Mouse (Mus musculus) MEL (cell line): ENCODE results near the gene Tbc1d17. TPM values are rescaled to one million over a fixed set of nuclear protein-coding genes. Genes with fewer than 3 reads are reported as not detected.
A peak's percentile ranks its signal among the peaks of the same experiment; 100 is the strongest.

Experiments
- DNase-seq: peaks from one replicate; pipeline ENCODE4 v3.0.0; 2011; ENCODE audit warnings: low read depth, low spot score
- H3K27ac ChIP-seq: 2 replicates; pipeline ENCODE4 v1.5.1; 2012; ENCODE audit warnings: low read depth, mild to moderate bottlenecking, control low read depth, low read length, moderate library complexity; ENCODE audit not compliant: control insufficient read depth
- H3K27me3 ChIP-seq, 2 experiments: fragments of 150-350 bp in 1 of 2; sonication (generic) in 1 of 2; 2 replicates each; pipeline ENCODE4 v1.6.1; 2012; ENCODE audit warnings: low read length in 2 of 2, mild to moderate bottlenecking in 2 of 2, improper control_type of control experiment in 1 of 2, moderate library complexity in 1 of 2; ENCODE audit not compliant: insufficient read depth in 2 of 2, control insufficient read depth in 1 of 2
- H3K36me3 ChIP-seq, 2 experiments: 2 replicates each; pipeline ENCODE4 v1.6.1; 2012 to 2014; ENCODE audit warnings: low read length in 2 of 2, improper control_type of control experiment in 1 of 2, inconsistent platforms in 1 of 2, mild to moderate bottlenecking in 1 of 2; ENCODE audit not compliant: insufficient read depth in 2 of 2, control insufficient read depth in 1 of 2
- H3K4me1 ChIP-seq, 2 experiments: fragments of 150-350 bp in 1 of 2; sonication (generic) in 1 of 2; 2 replicates each; pipeline ENCODE4 v1.6.1; 2012; ENCODE audit warnings: low read length in 2 of 2, improper control_type of control experiment in 1 of 2, mild to moderate bottlenecking in 1 of 2; ENCODE audit not compliant: insufficient read depth in 2 of 2, control insufficient read depth in 1 of 2
- H3K4me3 ChIP-seq, 2 experiments: fragments of 150-350 bp in 1 of 2; sonication (generic) in 1 of 2; 2 replicates each; pipeline ENCODE4 v1.5.1; 2012; ENCODE audit warnings: low read depth in 2 of 2, low read length in 2 of 2, mild to moderate bottlenecking in 2 of 2, moderate library complexity in 2 of 2, control low read depth in 1 of 2, improper control_type of control experiment in 1 of 2; ENCODE audit not compliant: control insufficient read depth in 1 of 2, insufficient read depth in 1 of 2
- H3K79me2 ChIP-seq: 2 replicates; pipeline ENCODE4 v1.6.1; 2012; ENCODE audit warnings: mild to moderate bottlenecking, low read length, moderate library complexity; ENCODE audit not compliant: control insufficient read depth, poor library complexity, insufficient read depth
- H3K9ac ChIP-seq: 2 replicates; pipeline ENCODE4 v1.6.1; 2012; ENCODE audit warnings: low read depth, mild to moderate bottlenecking, control low read depth, low read length, moderate library complexity; ENCODE audit not compliant: control insufficient read depth, poor library complexity, severe bottlenecking
- H3K9me3 ChIP-seq: fragments of 150-350 bp; sonication (generic); replicated peaks from 2 replicates; pipeline ENCODE4 v1.6.1; 2012; ENCODE audit warnings: mild to moderate bottlenecking, low read length, improper control_type of control experiment, moderate library complexity; ENCODE audit not compliant: insufficient read depth
- BHLHE40 ChIP-seq: IDR thresholded peaks from 2 replicates; pipeline ENCODE4 v1.6.1; 2012; ENCODE audit warnings: low read depth, mild to moderate bottlenecking, inconsistent platforms, low read length, improper control_type of control experiment, borderline replicate concordance
- CHD1 ChIP-seq: IDR thresholded peaks from 2 replicates; pipeline ENCODE4 v1.6.1; 2012; ENCODE audit warnings: low read depth, mild to moderate bottlenecking, inconsistent platforms, low read length, improper control_type of control experiment
- E2F4 ChIP-seq: IDR thresholded peaks from 2 replicates; pipeline ENCODE4 v1.6.1; 2011; ENCODE audit warnings: low read depth, low read length, improper control_type of control experiment, borderline replicate concordance
- ELF1 ChIP-seq: IDR thresholded peaks from 2 replicates; pipeline ENCODE4 v1.6.1; 2014; ENCODE audit warnings: low read depth, mild to moderate bottlenecking, inconsistent platforms, low read length, improper control_type of control experiment, moderate library complexity
- EP300 ChIP-seq, 2 experiments: IDR thresholded peaks; 2 replicates each; pipeline ENCODE4 v1.6.1; 2011; ENCODE audit warnings: improper control_type of control experiment in 2 of 2, low read length in 2 of 2, low read depth in 1 of 2, mild to moderate bottlenecking in 1 of 2
- ETS1 ChIP-seq: IDR thresholded peaks from 2 replicates; pipeline ENCODE4 v1.6.1; 2012; ENCODE audit warnings: low read depth, mild to moderate bottlenecking, inconsistent platforms, low read length, improper control_type of control experiment, moderate library complexity
- GABPA ChIP-seq: IDR thresholded peaks from 2 replicates; pipeline ENCODE4 v1.6.1; 2012; ENCODE audit warnings: low read depth, mild to moderate bottlenecking, inconsistent platforms, low read length, improper control_type of control experiment, moderate library complexity
- GATA1 ChIP-seq: IDR thresholded peaks from 2 replicates; pipeline ENCODE4 v1.6.1; 2011; ENCODE audit warnings: low read depth, low read length, improper control_type of control experiment
- HCFC1 ChIP-seq: IDR thresholded peaks from 2 replicates; pipeline ENCODE4 v1.6.1; 2012; ENCODE audit warnings: low read depth, mild to moderate bottlenecking, inconsistent platforms, low read length, improper control_type of control experiment, moderate library complexity
- KAT2A ChIP-seq: conservative IDR thresholded peaks from 2 replicates; pipeline ENCODE4 v1.6.1; 2012; ENCODE audit warnings: low read depth, low read length, improper control_type of control experiment, inconsistent platforms
- MAX ChIP-seq: IDR thresholded peaks from 2 replicates; pipeline ENCODE4 v1.6.1; 2011; ENCODE audit warnings: low read length, improper control_type of control experiment
- MAZ ChIP-seq: IDR thresholded peaks from 2 replicates; pipeline ENCODE4 v1.6.1; 2012; ENCODE audit warnings: low read depth, mild to moderate bottlenecking, inconsistent platforms, low read length, improper control_type of control experiment
- MEF2A ChIP-seq: IDR thresholded peaks from 2 replicates; pipeline ENCODE4 v1.6.1; 2014; ENCODE audit warnings: low read depth, mild to moderate bottlenecking, inconsistent platforms, low read length, improper control_type of control experiment; ENCODE audit not compliant: poor library complexity, insufficient replicate concordance, severe bottlenecking; ENCODE audit errors: extremely low read depth
- MXI1 ChIP-seq: IDR thresholded peaks from 2 replicates; pipeline ENCODE4 v1.6.1; 2011; ENCODE audit warnings: mild to moderate bottlenecking, low read depth, low read length, improper control_type of control experiment
- MYB ChIP-seq: IDR thresholded peaks from 2 replicates; pipeline ENCODE4 v1.6.1; 2011; ENCODE audit warnings: mild to moderate bottlenecking, low read depth, low read length, improper control_type of control experiment
- MYC ChIP-seq: IDR thresholded peaks from 2 replicates; pipeline ENCODE4 v1.6.1; 2011; ENCODE audit warnings: low read depth, mild to moderate bottlenecking, low read length, improper control_type of control experiment, moderate library complexity
- NELFE ChIP-seq: IDR thresholded peaks from 2 replicates; pipeline ENCODE4 v1.6.1; 2011; ENCODE audit warnings: low read depth, low read length, improper control_type of control experiment
- NRF1 ChIP-seq: IDR thresholded peaks from 2 replicates; pipeline ENCODE4 v1.6.1; 2014; ENCODE audit warnings: low read depth, mild to moderate bottlenecking, inconsistent platforms, low read length, improper control_type of control experiment, moderate library complexity; ENCODE audit not compliant: poor library complexity, insufficient read depth, severe bottlenecking
- POLR2A ChIP-seq, 2 experiments: IDR thresholded peaks; 2 replicates each; pipeline ENCODE4 v1.6.1; 2011 to 2012; ENCODE audit warnings: low read length in 2 of 2, mild to moderate bottlenecking in 2 of 2, control low read depth in 1 of 2, improper control_type of control experiment in 1 of 2, low read depth in 1 of 2, moderate library complexity in 1 of 2; ENCODE audit not compliant: control insufficient read depth in 1 of 2, insufficient read depth in 1 of 2, poor library complexity in 1 of 2
- POLR2AphosphoS2 ChIP-seq: IDR thresholded peaks from 2 replicates; pipeline ENCODE4 v1.6.1; 2011; ENCODE audit warnings: low read length, improper control_type of control experiment
- RCOR1 ChIP-seq: IDR thresholded peaks from 2 replicates; pipeline ENCODE4 v1.6.1; 2012; ENCODE audit warnings: low read depth, mild to moderate bottlenecking, inconsistent platforms, low read length, improper control_type of control experiment
- SIN3A ChIP-seq: IDR thresholded peaks from 2 replicates; pipeline ENCODE4 v1.6.1; 2012; ENCODE audit warnings: low read length, improper control_type of control experiment, inconsistent platforms
- TCF12 ChIP-seq: IDR thresholded peaks from 2 replicates; pipeline ENCODE4 v1.6.1; 2014; ENCODE audit warnings: low read depth, mild to moderate bottlenecking, inconsistent platforms, low read length, improper control_type of control experiment, moderate library complexity
- UBTF ChIP-seq: IDR thresholded peaks from 2 replicates; pipeline ENCODE4 v1.6.1; 2012; ENCODE audit warnings: low read depth, mild to moderate bottlenecking, inconsistent platforms, low read length, improper control_type of control experiment, moderate library complexity, borderline replicate concordance; ENCODE audit not compliant: insufficient read depth
- USF1 ChIP-seq: IDR thresholded peaks from 2 replicates; pipeline ENCODE4 v1.6.1; 2014; ENCODE audit warnings: low read depth, mild to moderate bottlenecking, inconsistent platforms, low read length, improper control_type of control experiment, moderate library complexity
- USF2 ChIP-seq, 2 experiments: IDR thresholded peaks; 2 replicates each; pipeline ENCODE4 v1.6.1; 2011 to 2012; ENCODE audit warnings: improper control_type of control experiment in 2 of 2, low read length in 2 of 2, borderline replicate concordance in 1 of 2, inconsistent platforms in 1 of 2, low read depth in 1 of 2, mild to moderate bottlenecking in 1 of 2; ENCODE audit not compliant: insufficient read depth in 1 of 2
- ZMIZ1 ChIP-seq: IDR thresholded peaks from 2 replicates; pipeline ENCODE4 v1.6.1; 2012; ENCODE audit warnings: low read depth, mild to moderate bottlenecking, inconsistent platforms, low read length, improper control_type of control experiment, moderate library complexity
- polyA plus RNA-seq, 2 experiments: library from polyadenylated mRNA; stranded (reverse) in 1 of 2; unstranded in 1 of 2; fragments of >175 nt in 1 of 2; fragments of >200 nt in 1 of 2; gene quantifications; 2 replicates each; pipeline versions ENCODE4 v1.2.1 to v1.2.4; 2012; ENCODE audit warnings: low replicate concordance in 2 of 2, low read depth in 1 of 2; ENCODE audit not compliant: insufficient read length in 2 of 2, insufficient read depth in 1 of 2, missing spikeins in 1 of 2
- total RNA-seq: library from RNA; depleted of rRNA; stranded (reverse); fragments of 300-350 nt; gene quantifications from 2 replicates; pipeline ENCODE4 v1.2.3, GENCODE M21; 2012; rRNA removed

Tbc1d17 gene
- total RNA-seq (16.7 and 16.9 TPM in 2 replicates), polyA plus RNA-seq (10 to 100 TPM in 1 of 2 experiments, not detected in 1; 29.5 TPM)

DNA sequence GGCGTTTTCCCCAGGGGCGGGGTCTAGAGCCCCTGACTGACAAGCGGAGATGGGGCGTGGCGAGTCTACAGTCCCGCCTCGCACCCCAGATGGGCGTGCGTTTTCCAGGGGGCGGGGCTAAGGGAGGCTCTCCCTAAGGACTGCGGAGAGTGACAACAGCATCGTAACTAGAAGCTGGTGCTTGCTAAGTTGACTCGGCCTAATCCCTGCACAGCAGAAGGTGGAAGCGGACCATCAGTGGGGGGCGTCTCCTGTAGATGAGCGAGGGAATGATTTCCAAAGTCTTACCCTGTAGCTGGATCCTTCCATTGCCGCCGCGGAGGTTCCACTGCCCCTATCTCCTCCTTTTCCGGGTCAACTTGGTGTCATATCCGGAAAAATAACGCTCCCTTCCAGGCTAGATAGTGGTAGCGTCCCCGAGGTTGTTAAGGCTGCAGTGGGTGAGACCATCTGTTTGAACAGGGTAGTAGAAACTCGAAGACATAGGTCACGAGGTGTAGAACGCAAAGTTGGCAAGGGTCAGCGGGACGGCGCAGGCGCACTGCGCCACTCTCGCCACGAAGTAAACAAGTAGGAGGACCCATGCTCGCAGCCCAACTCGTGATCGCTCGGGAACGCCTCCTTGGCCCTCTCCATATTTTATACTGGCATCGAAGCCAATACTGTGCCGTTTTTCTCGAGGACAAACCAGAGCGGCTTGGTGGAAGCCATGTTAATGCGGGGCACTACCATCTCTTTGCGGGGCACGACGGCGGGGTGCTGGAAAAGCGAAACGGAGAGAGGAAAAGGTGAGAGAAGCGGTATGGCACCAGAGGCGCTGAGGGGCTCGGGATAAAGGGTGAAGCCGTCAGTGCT, at the start of gene Tbc1d17, which contains the start of gene Akt1s1:
Gene Tbc1d17 (minus strand): TSS at position 519 of the 855 bp plus-strand sequence.
Gene Akt1s1 (plus strand): TSS at position 431 of the 855 bp plus-strand sequence.
- no peaks in the 10 kb centered on the region for H3K9me3 ChIP-seq
- H3K27me3 ChIP-seq = no peaks in the 10 kb centered on the region
- peak within 1 kb of the TSS; percentile 78 to 96 for H3K4me3 ChIP-seq
- peak within 1 kb of the TSS; percentile 93 for H3K27ac ChIP-seq
- peaks cover 28% of the 10 kb centered on the region for H3K79me2 ChIP-seq
- peak within 1 kb of the TSS; percentile 96 for H3K9ac ChIP-seq
- peaks cover 0 to 5% of the 10 kb centered on the region in 2 experiments; a peak in 1 of 4 replicates for H3K36me3 ChIP-seq
- DNase-seq = peak; percentile 99
- H3K4me1 ChIP-seq = peaks cover 0 to 13% of the 10 kb centered on the region in 2 experiments; a peak in 2 of 4 replicates
- TF ChIP-seq ELF1 = 0 out of 2 replicates have a peak, but pooled peaks have one; percentile 18
- peak; percentile 48; the same call in 1 of the 2 replicates for TF ChIP-seq MAZ
- no peak for TF ChIP-seq MEF2A
- TF ChIP-seq MXI1 = peak; percentile 75
- peak; percentile 95 for TF ChIP-seq SIN3A
- TF ChIP-seq USF2 (IDR thresholded peaks at IDR 0.05; ENCODE audit: borderline replicate concordance in 1 of 2, insufficient read depth in 1 of 2, low read depth in 1 of 2, low read length in 2 of 2) = peak; percentile 28 to 73; a peak in 3 of 4 replicates
- no peak for TF ChIP-seq ZMIZ1
- TF ChIP-seq CHD1 = peak; percentile 99
- peak; percentile 69; the same call in 1 of the 2 replicates for TF ChIP-seq MYB
- TF ChIP-seq MAX = peak; percentile 97
- peak; percentile 88 for TF ChIP-seq HCFC1
- peak; percentile 23 to 48; a peak in 3 of 4 replicates for TF ChIP-seq POLR2A (IDR thresholded peaks at IDR 0.05; ENCODE audit: control insufficient read depth in 1 of 2, insufficient read depth in 1 of 2, low read depth in 1 of 2, low read length in 2 of 2, poor library complexity in 1 of 2)
- TF ChIP-seq POLR2AphosphoS2 = peak; percentile 35
- TF ChIP-seq MYC = peak; percentile 91
- peak; percentile 46; the same call in 1 of the 2 replicates for TF ChIP-seq ETS1
- peak; percentile 61 for TF ChIP-seq NELFE
- no peak; the same call in 1 of the 2 replicates for TF ChIP-seq TCF12
- no peak for TF ChIP-seq EP300 (IDR thresholded peaks at IDR 0.05; ENCODE audit: low read depth in 1 of 2, low read length in 2 of 2)
- peak; percentile 15; the same call in 1 of the 2 replicates for TF ChIP-seq BHLHE40
- TF ChIP-seq UBTF = no peak
- 0 out of 2 replicates have a peak, but pooled peaks have one; percentile 8 for TF ChIP-seq GATA1
- TF ChIP-seq E2F4 = no peak
- peak; percentile 91 for TF ChIP-seq NRF1
- peak; percentile 83 for TF ChIP-seq RCOR1
- no peak for TF ChIP-seq GABPA
- peak; percentile 77 for TF ChIP-seq KAT2A
- TF ChIP-seq USF1 = peak; percentile 95
